Mouse (Mus musculus) gastrocnemius, adult 2 months (tissue): Measurements from ENCODE around the gene Unc79. TPM values are rescaled to one million over a fixed set of nuclear protein-coding genes. Genes with fewer than 3 reads are reported as not detected.

Source experiments
- DNase-seq: peaks from one replicate; pipeline ENCODE4 v3.0.0; 2022
- H3K27ac ChIP-seq: fragments of 200-600 bp; 2 replicates; pipeline ENCODE4 v1.8.1; 2022; ENCODE audit warnings: mild to moderate bottlenecking
- H3K4me3 ChIP-seq: fragments of 200-600 bp; 2 replicates; pipeline ENCODE4 v1.8.1; 2022; ENCODE audit warnings: mild to moderate bottlenecking, moderate library complexity
- CTCF ChIP-seq: fragments of 200-600 bp; IDR thresholded peaks from 2 replicates; pipeline ENCODE4 v1.8.1; 2022; ENCODE audit warnings: antibody characterized with exemption, mild to moderate bottlenecking, moderate library complexity
- intact Hi-C: fragments of 180-260 bp; cut with DNase I; formaldehyde crosslinking; loops from one replicate; pipeline ENCODE4 v1.15.1; 2025
- total RNA-seq, 2 experiments: library from RNA; stranded (reverse); gene quantifications; 2 replicates each; pipeline ENCODE4 v1.2.3; 2021

Gene Unc79
- total RNA-seq, 2 experiments from 2014 or later = not detected

GRCm38 (mm10) chr12:103155406-103155805 lies 206.7 kb downstream of the Unc79 start:
- Histone ChIP-seq H3K27ac (no peak overlapping the region), H3K4me3 (no peak overlapping the region)
- no peak for TF ChIP-seq CTCF
- DNase-seq = no peak
- intact Hi-C loops = no loop called here

- Histone ChIP-seq H3K4me3 (no peak overlapping the region), H3K27ac (no peak overlapping the region)
- intact Hi-C loops = no loop called here
- DNase-seq = no peak
- no peak for TF ChIP-seq CTCF
Observed at GRCm38 (mm10) chr12:103157129-103157910, 208.7 kb downstream of the Unc79 start.

- no peak overlapping the region for H3K4me3 ChIP-seq
- H3K27ac ChIP-seq = no peak overlapping the region
- no peak for TF ChIP-seq CTCF
- intact Hi-C loops = no loop called here
- DNase-seq = no peak
Observed at GRCm38 (mm10) chr12:103159016-103159415, 210.4 kb downstream of the Unc79 start.

GRCm38 (mm10) chr12:103160721-103161120 lies 212.1 kb downstream of the Unc79 start:
- TF ChIP-seq CTCF = no peak
- intact Hi-C loops = no loop called here
- no peak for DNase-seq
- no peak overlapping the region for H3K4me3 ChIP-seq
- H3K27ac ChIP-seq = no peak overlapping the region

GRCm38 (mm10) chr12:103163596-103163995 lies 214.9 kb downstream of the Unc79 start:
- no peak for DNase-seq
- H3K4me3 ChIP-seq = no peak overlapping the region
- intact Hi-C loops = no loop called here
- no peak overlapping the region for H3K27ac ChIP-seq
- TF ChIP-seq CTCF = no peak

- no peak for TF ChIP-seq CTCF
- H3K4me3 ChIP-seq = no peak overlapping the region
- no peak overlapping the region for H3K27ac ChIP-seq
- intact Hi-C loops = no loop called here
- no peak for DNase-seq
Observed at GRCm38 (mm10) chr12:103164101-103165030, 215.7 kb downstream of the Unc79 start.

- no peak overlapping the region for H3K4me3 ChIP-seq
- intact Hi-C loops = no loop called here
- no peak for TF ChIP-seq CTCF
- no peak for DNase-seq
- no peak overlapping the region for H3K27ac ChIP-seq
Observed at GRCm38 (mm10) chr12:103168892-103169291, 220.2 kb downstream of the Unc79 start.

- no peak for TF ChIP-seq CTCF
- no peak for DNase-seq
- intact Hi-C loops = no loop called here
Observed at GRCm38 (mm10) chr12:103183057-103183456, 234.4 kb downstream of the Unc79 start.

GRCm38 (mm10) chr12:103187020-103187419 lies 238.4 kb downstream of the Unc79 start:
- TF ChIP-seq CTCF = no peak
- no peak overlapping the region for H3K27ac ChIP-seq
- intact Hi-C loops = no loop called here
- DNase-seq = no peak
- no peak overlapping the region for H3K4me3 ChIP-seq

More at GRCm38 (mm10) chr12:103183057-103183456, 234.4 kb downstream of the Unc79 start:
- no peak overlapping the region for H3K27ac ChIP-seq
- no peak overlapping the region for H3K4me3 ChIP-seq

GRCm38 (mm10) chr12:103188223-103188622 lies 239.6 kb downstream of the Unc79 start:
- no peak for TF ChIP-seq CTCF
- Histone ChIP-seq H3K27ac (no peak overlapping the region), H3K4me3 (no peak overlapping the region)
- intact Hi-C loops = no loop called here
- DNase-seq = no peak

- TF ChIP-seq CTCF = no peak
- intact Hi-C loops = loop anchor here (5.0 kb wide), 1 partner anchor 42 kb away; no protein-coding TSS in a partner anchor
- Histone ChIP-seq H3K27ac (no peak overlapping the region), H3K4me3 (no peak overlapping the region)
- no peak for DNase-seq
Observed at GRCm38 (mm10) chr12:103189771-103190170, 241.1 kb downstream of the Unc79 start.

- no peak for DNase-seq
- no peak overlapping the region for H3K27ac ChIP-seq
- TF ChIP-seq CTCF = no peak
- intact Hi-C loops = loop anchor here (5.0 kb wide), 1 partner anchor 46 kb away; no protein-coding TSS in a partner anchor
- H3K4me3 ChIP-seq = no peak overlapping the region
Observed at GRCm38 (mm10) chr12:103192996-103193395, 244.3 kb downstream of the Unc79 start.
